Mouse (Mus musculus) MEL (cell line): ENCODE measurements around the gene Brd3os. TPM values are rescaled to one million over a fixed set of nuclear protein-coding genes. Genes with fewer than 3 reads are reported as not detected.

Source experiments
- DNase-seq: peaks from one replicate; pipeline ENCODE4 v3.0.0; 2011; ENCODE audit warnings: low read depth, low spot score
- H3K27ac ChIP-seq: 2 replicates; pipeline ENCODE4 v1.5.1; 2012; ENCODE audit warnings: low read depth, mild to moderate bottlenecking, control low read depth, low read length, moderate library complexity; ENCODE audit not compliant: control insufficient read depth
- H3K27me3 ChIP-seq, 2 experiments: fragments of 150-350 bp in 1 of 2; sonication (generic) in 1 of 2; 2 replicates each; pipeline ENCODE4 v1.6.1; 2012; ENCODE audit warnings: low read length in 2 of 2, mild to moderate bottlenecking in 2 of 2, improper control_type of control experiment in 1 of 2, moderate library complexity in 1 of 2; ENCODE audit not compliant: insufficient read depth in 2 of 2, control insufficient read depth in 1 of 2
- H3K36me3 ChIP-seq, 2 experiments: 2 replicates each; pipeline ENCODE4 v1.6.1; 2012 to 2014; ENCODE audit warnings: low read length in 2 of 2, improper control_type of control experiment in 1 of 2, inconsistent platforms in 1 of 2, mild to moderate bottlenecking in 1 of 2; ENCODE audit not compliant: insufficient read depth in 2 of 2, control insufficient read depth in 1 of 2
- H3K4me1 ChIP-seq, 2 experiments: fragments of 150-350 bp in 1 of 2; sonication (generic) in 1 of 2; 2 replicates each; pipeline ENCODE4 v1.6.1; 2012; ENCODE audit warnings: low read length in 2 of 2, improper control_type of control experiment in 1 of 2, mild to moderate bottlenecking in 1 of 2; ENCODE audit not compliant: insufficient read depth in 2 of 2, control insufficient read depth in 1 of 2
- H3K4me3 ChIP-seq, 2 experiments: fragments of 150-350 bp in 1 of 2; sonication (generic) in 1 of 2; 2 replicates each; pipeline ENCODE4 v1.5.1; 2012; ENCODE audit warnings: low read depth in 2 of 2, low read length in 2 of 2, mild to moderate bottlenecking in 2 of 2, moderate library complexity in 2 of 2, control low read depth in 1 of 2, improper control_type of control experiment in 1 of 2; ENCODE audit not compliant: control insufficient read depth in 1 of 2, insufficient read depth in 1 of 2
- H3K79me2 ChIP-seq: 2 replicates; pipeline ENCODE4 v1.6.1; 2012; ENCODE audit warnings: mild to moderate bottlenecking, low read length, moderate library complexity; ENCODE audit not compliant: control insufficient read depth, poor library complexity, insufficient read depth
- H3K9ac ChIP-seq: 2 replicates; pipeline ENCODE4 v1.6.1; 2012; ENCODE audit warnings: low read depth, mild to moderate bottlenecking, control low read depth, low read length, moderate library complexity; ENCODE audit not compliant: control insufficient read depth, poor library complexity, severe bottlenecking
- H3K9me3 ChIP-seq: fragments of 150-350 bp; sonication (generic); replicated peaks from 2 replicates; pipeline ENCODE4 v1.6.1; 2012; ENCODE audit warnings: mild to moderate bottlenecking, low read length, improper control_type of control experiment, moderate library complexity; ENCODE audit not compliant: insufficient read depth
- BHLHE40 ChIP-seq: IDR thresholded peaks from 2 replicates; pipeline ENCODE4 v1.6.1; 2012; ENCODE audit warnings: low read depth, mild to moderate bottlenecking, inconsistent platforms, low read length, improper control_type of control experiment, borderline replicate concordance
- CHD1 ChIP-seq: IDR thresholded peaks from 2 replicates; pipeline ENCODE4 v1.6.1; 2012; ENCODE audit warnings: low read depth, mild to moderate bottlenecking, inconsistent platforms, low read length, improper control_type of control experiment
- CHD2 ChIP-seq: IDR thresholded peaks from 2 replicates; pipeline ENCODE4 v1.6.1; 2011; ENCODE audit warnings: low read length, improper control_type of control experiment
- CTCF ChIP-seq, 3 experiments: IDR thresholded peaks in 2 of 3; conservative IDR thresholded peaks in 1 of 3; 2 replicates each; pipeline ENCODE4 v1.5.1; 2011 to 2012; ENCODE audit warnings: low read length in 3 of 3, low read depth in 2 of 3, mild to moderate bottlenecking in 2 of 3, improper control_type of control experiment in 1 of 3, inconsistent platforms in 1 of 3, mixed read lengths in 1 of 3, moderate library complexity in 1 of 3; ENCODE audit not compliant: control insufficient read depth in 1 of 3, insufficient read depth in 1 of 3, poor library complexity in 1 of 3, severe bottlenecking in 1 of 3
- E2F4 ChIP-seq: IDR thresholded peaks from 2 replicates; pipeline ENCODE4 v1.6.1; 2011; ENCODE audit warnings: low read depth, low read length, improper control_type of control experiment, borderline replicate concordance
- ELF1 ChIP-seq: IDR thresholded peaks from 2 replicates; pipeline ENCODE4 v1.6.1; 2014; ENCODE audit warnings: low read depth, mild to moderate bottlenecking, inconsistent platforms, low read length, improper control_type of control experiment, moderate library complexity
- EP300 ChIP-seq, 2 experiments: IDR thresholded peaks; 2 replicates each; pipeline ENCODE4 v1.6.1; 2011; ENCODE audit warnings: improper control_type of control experiment in 2 of 2, low read length in 2 of 2, low read depth in 1 of 2, mild to moderate bottlenecking in 1 of 2
- ETS1 ChIP-seq: IDR thresholded peaks from 2 replicates; pipeline ENCODE4 v1.6.1; 2012; ENCODE audit warnings: low read depth, mild to moderate bottlenecking, inconsistent platforms, low read length, improper control_type of control experiment, moderate library complexity
- HCFC1 ChIP-seq: IDR thresholded peaks from 2 replicates; pipeline ENCODE4 v1.6.1; 2012; ENCODE audit warnings: low read depth, mild to moderate bottlenecking, inconsistent platforms, low read length, improper control_type of control experiment, moderate library complexity
- JUND ChIP-seq: IDR thresholded peaks from 2 replicates; pipeline ENCODE4 v1.6.1; 2011; ENCODE audit warnings: low read depth, mild to moderate bottlenecking, improper control_type of control experiment, low read length
- KAT2A ChIP-seq: conservative IDR thresholded peaks from 2 replicates; pipeline ENCODE4 v1.6.1; 2012; ENCODE audit warnings: low read depth, low read length, improper control_type of control experiment, inconsistent platforms
- MAZ ChIP-seq: IDR thresholded peaks from 2 replicates; pipeline ENCODE4 v1.6.1; 2012; ENCODE audit warnings: low read depth, mild to moderate bottlenecking, inconsistent platforms, low read length, improper control_type of control experiment
- MEF2A ChIP-seq: IDR thresholded peaks from 2 replicates; pipeline ENCODE4 v1.6.1; 2014; ENCODE audit warnings: low read depth, mild to moderate bottlenecking, inconsistent platforms, low read length, improper control_type of control experiment; ENCODE audit not compliant: poor library complexity, insufficient replicate concordance, severe bottlenecking; ENCODE audit errors: extremely low read depth
- MXI1 ChIP-seq: IDR thresholded peaks from 2 replicates; pipeline ENCODE4 v1.6.1; 2011; ENCODE audit warnings: mild to moderate bottlenecking, low read depth, low read length, improper control_type of control experiment
- MYB ChIP-seq: IDR thresholded peaks from 2 replicates; pipeline ENCODE4 v1.6.1; 2011; ENCODE audit warnings: mild to moderate bottlenecking, low read depth, low read length, improper control_type of control experiment
- MYC ChIP-seq: IDR thresholded peaks from 2 replicates; pipeline ENCODE4 v1.6.1; 2011; ENCODE audit warnings: low read depth, mild to moderate bottlenecking, low read length, improper control_type of control experiment, moderate library complexity
- NELFE ChIP-seq: IDR thresholded peaks from 2 replicates; pipeline ENCODE4 v1.6.1; 2011; ENCODE audit warnings: low read depth, low read length, improper control_type of control experiment
- NRF1 ChIP-seq: IDR thresholded peaks from 2 replicates; pipeline ENCODE4 v1.6.1; 2014; ENCODE audit warnings: low read depth, mild to moderate bottlenecking, inconsistent platforms, low read length, improper control_type of control experiment, moderate library complexity; ENCODE audit not compliant: poor library complexity, insufficient read depth, severe bottlenecking
- POLR2A ChIP-seq, 2 experiments: IDR thresholded peaks; 2 replicates each; pipeline ENCODE4 v1.6.1; 2011 to 2012; ENCODE audit warnings: low read length in 2 of 2, mild to moderate bottlenecking in 2 of 2, control low read depth in 1 of 2, improper control_type of control experiment in 1 of 2, low read depth in 1 of 2, moderate library complexity in 1 of 2; ENCODE audit not compliant: control insufficient read depth in 1 of 2, insufficient read depth in 1 of 2, poor library complexity in 1 of 2
- POLR2AphosphoS2 ChIP-seq: IDR thresholded peaks from 2 replicates; pipeline ENCODE4 v1.6.1; 2011; ENCODE audit warnings: low read length, improper control_type of control experiment
- POLR2AphosphoS5 ChIP-seq: IDR thresholded peaks from 2 replicates; pipeline ENCODE4 v1.6.1; 2012; ENCODE audit warnings: low read depth, borderline replicate concordance, mild to moderate bottlenecking, inconsistent platforms, low read length, moderate library complexity, mixed read lengths
- SIN3A ChIP-seq: IDR thresholded peaks from 2 replicates; pipeline ENCODE4 v1.6.1; 2012; ENCODE audit warnings: low read length, improper control_type of control experiment, inconsistent platforms
- TAL1 ChIP-seq: IDR thresholded peaks from 2 replicates; pipeline ENCODE4 v1.6.1; 2012; ENCODE audit warnings: mild to moderate bottlenecking, inconsistent platforms, low read length, moderate library complexity, mixed read lengths
- UBTF ChIP-seq: IDR thresholded peaks from 2 replicates; pipeline ENCODE4 v1.6.1; 2012; ENCODE audit warnings: low read depth, mild to moderate bottlenecking, inconsistent platforms, low read length, improper control_type of control experiment, moderate library complexity, borderline replicate concordance; ENCODE audit not compliant: insufficient read depth
- USF1 ChIP-seq: IDR thresholded peaks from 2 replicates; pipeline ENCODE4 v1.6.1; 2014; ENCODE audit warnings: low read depth, mild to moderate bottlenecking, inconsistent platforms, low read length, improper control_type of control experiment, moderate library complexity
- ZC3H11A ChIP-seq: IDR thresholded peaks from 2 replicates; pipeline ENCODE4 v1.6.1; 2012; ENCODE audit warnings: low read depth, mild to moderate bottlenecking, inconsistent platforms, low read length, improper control_type of control experiment
- ZKSCAN1 ChIP-seq: IDR thresholded peaks from 2 replicates; pipeline ENCODE4 v1.6.1; 2012; ENCODE audit warnings: low read depth, mild to moderate bottlenecking, inconsistent platforms, low read length, improper control_type of control experiment, moderate library complexity
- ZMIZ1 ChIP-seq: IDR thresholded peaks from 2 replicates; pipeline ENCODE4 v1.6.1; 2012; ENCODE audit warnings: low read depth, mild to moderate bottlenecking, inconsistent platforms, low read length, improper control_type of control experiment, moderate library complexity
- ZNF384 ChIP-seq: IDR thresholded peaks from 2 replicates; pipeline ENCODE4 v1.6.1; 2012; ENCODE audit warnings: low read depth, mild to moderate bottlenecking, inconsistent platforms, low read length, improper control_type of control experiment
- polyA plus RNA-seq, 2 experiments: library from polyadenylated mRNA; stranded (reverse) in 1 of 2; unstranded in 1 of 2; fragments of >175 nt in 1 of 2; fragments of >200 nt in 1 of 2; gene quantifications; 2 replicates each; pipeline versions ENCODE4 v1.2.1 to v1.2.4; 2012; ENCODE audit warnings: low replicate concordance in 2 of 2, low read depth in 1 of 2; ENCODE audit not compliant: insufficient read length in 2 of 2, insufficient read depth in 1 of 2, missing spikeins in 1 of 2
- total RNA-seq: library from RNA; depleted of rRNA; stranded (reverse); fragments of 300-350 nt; gene quantifications from 2 replicates; pipeline ENCODE4 v1.2.3, GENCODE M21; 2012

The Brd3os gene
- total and polyA plus RNA-seq, 3 experiments = 0.31 to 2.9 TPM; not detected in 1

DNA sequence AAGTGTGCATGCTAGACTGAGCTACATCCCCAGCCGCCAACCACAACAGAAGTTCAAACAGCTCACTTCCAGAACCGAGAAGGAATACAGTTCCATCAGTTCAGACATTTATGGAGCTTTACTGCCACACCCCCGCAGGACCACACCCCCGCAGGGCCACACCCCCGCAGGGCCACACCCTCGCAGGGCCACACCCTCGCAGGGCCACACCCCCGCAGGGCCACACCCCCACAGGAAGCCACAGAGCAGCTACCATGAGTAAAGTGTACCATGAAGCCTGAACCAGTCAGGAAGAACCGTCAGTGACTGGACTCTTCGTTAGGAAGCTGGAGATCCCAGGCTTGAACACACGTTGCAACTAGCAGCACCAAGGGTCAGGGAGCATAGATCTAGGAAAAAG lies 3.8 kb upstream of the Brd3os start:
- Histone ChIP-seq H3K4me1 (peaks cover 8 to 21% of the 10 kb centered on the region in 2 experiments), H3K27me3 (no peaks in the 10 kb centered on the region), H3K27ac (no peak overlapping the region), H3K36me3 (peaks cover 0 to 7% of the 10 kb centered on the region in 2 experiments; a peak in 2 of 4 replicates), H3K4me3 (peak overlapping the region in 1 of 2 experiments; percentile 14; a peak in 1 of 4 replicates), H3K79me2 (no peaks in the 10 kb centered on the region), H3K9me3 (no peaks in the 10 kb centered on the region), H3K9ac (peak overlapping the region; percentile 12; the same call in 1 of the 2 replicates)
- peak; percentile 88 for DNase-seq
- TF ChIP-seq TAL1 = no peak
- TF ChIP-seq POLR2AphosphoS2 = peak; percentile 34; the same call in 1 of the 2 replicates
- no peak for TF ChIP-seq MEF2A
- TF ChIP-seq MYB = no peak
- no peak for TF ChIP-seq KAT2A
- peak; percentile 43; the same call in 1 of the 2 replicates for TF ChIP-seq SIN3A
- 0 out of 2 replicates have a peak, but pooled peaks have one; percentile 48 for TF ChIP-seq HCFC1
- no peak for TF ChIP-seq JUND
- no peak for TF ChIP-seq NRF1
- TF ChIP-seq CHD2 = no peak
- TF ChIP-seq CTCF (IDR thresholded peaks at IDR 0.05 in 2 of 3, conservative IDR thresholded peaks at IDR 0.05 in 1 of 3; ENCODE audit: control insufficient read depth in 1 of 3, insufficient read depth in 1 of 3, low read depth in 2 of 3, low read length in 3 of 3, poor library complexity in 1 of 3, severe bottlenecking in 1 of 3) = no peak
- no peak for TF ChIP-seq BHLHE40
- TF ChIP-seq E2F4 = no peak
- TF ChIP-seq UBTF = no peak
- TF ChIP-seq MAZ = no peak
- TF ChIP-seq ZNF384 = no peak
- peak; percentile 43 for TF ChIP-seq NELFE
- no peak for TF ChIP-seq ZKSCAN1
- TF ChIP-seq MYC = no peak
- TF ChIP-seq ZMIZ1 = no peak; the same call in 1 of the 2 replicates
- peak; percentile 56; the same call in 1 of the 2 replicates for TF ChIP-seq ELF1
- no peak for TF ChIP-seq ETS1
- TF ChIP-seq POLR2A (IDR thresholded peaks at IDR 0.05; ENCODE audit: control insufficient read depth in 1 of 2, insufficient read depth in 1 of 2, low read depth in 1 of 2, low read length in 2 of 2, poor library complexity in 1 of 2) = peak in 1 of 2 experiments; percentile 57; a peak in 1 of 4 replicates
- TF ChIP-seq EP300 (IDR thresholded peaks at IDR 0.05; ENCODE audit: low read depth in 1 of 2, low read length in 2 of 2) = no peak
- TF ChIP-seq USF1 = no peak
- TF ChIP-seq ZC3H11A = no peak
- TF ChIP-seq MXI1 = peak; percentile 51
- TF ChIP-seq POLR2AphosphoS5 = no peak
- no peak for TF ChIP-seq CHD1
